Comparison of ENCODE assay signal across 20 mouse cellular contexts in genomic region chr10:44685215-44685614, GRCm38 (mm10).
DNase-seq lines count a peak whose midpoint lies in the region; ATAC-seq and TF ChIP-seq lines count a peak whose summit lies in the region.
"Had no signal": no experiment of that assay in that cellular context is flagged by ENCODE, and none has a peak within 500 bp of the region (broad histone marks: within the 10 kb centered on the region; RNA-seq: fewer than 3 reads in every experiment).

No protein-coding gene starts in this region.

- ATAC-seq in activated CD4-positive, CD25-positive, alpha-beta regulatory T cell, adult 4 months, result no peak
- ATAC-seq: CD4-positive, CD25-positive, alpha-beta regulatory T cell, adult 4 months; forebrain, postnatal 0 days; hindbrain, embryonic 16.5 days; intestine, embryonic 16.5 days; Patski had no signal

- intact Hi-C loops in left cerebral cortex, postnatal 36 days (cut with DNase I), result no loop called here

- 0 out of 2 replicates have a peak overlapping the region, but pooled peaks have one; percentile 27 for H3K4me3 ChIP-seq in E14TG2a.4 (replicated peaks; ENCODE audit: low read length)
- H3K4me3 ChIP-seq: forebrain, embryonic 10.5 days; kidney, embryonic 15.5 days; liver, embryonic 15.5 days; midbrain, embryonic 12.5 days; neural tube, embryonic 12.5 days had no signal

- H3K36me3 ChIP-seq in E14TG2a.4 (ENCODE audit: insufficient read depth, low read length), result no peaks in the 10 kb centered on the region
- H3K36me3 ChIP-seq: forebrain, embryonic 10.5 days; kidney, embryonic 15.5 days; liver, embryonic 15.5 days; midbrain, embryonic 12.5 days; neural tube, embryonic 12.5 days had no signal

- H3K27me3 ChIP-seq in E14TG2a.4 (ENCODE audit: insufficient read depth, low read length), result no peaks in the 10 kb centered on the region
- H3K27me3 ChIP-seq: kidney, embryonic 15.5 days; liver, embryonic 15.5 days; midbrain, embryonic 12.5 days; neural tube, embryonic 12.5 days had no signal

- peak; percentile 4 to 13 for DNase-seq in left cerebral cortex, postnatal 36 days (ENCODE audit: low spot score in 2 of 2)
- no peak for DNase-seq in left cerebral cortex, adult 11 months (ENCODE audit: low spot score)
- DNase-seq in 3T3-L1 (ENCODE audit: low read depth, low spot score) (peak; percentile 64), ZHBTc4 (ENCODE audit: low read depth, low spot score) (peak; percentile 71)
- DNase-seq in thymus, postnatal 14 days, result no peak
- DNase-seq: adrenal gland, postnatal 36 days; cerebellum, adult 8-10 months; forebrain, postnatal 0 days; gastrocnemius, postnatal 36 days had no signal

- peaks cover 27% of the 10 kb centered on the region for H3K4me1 ChIP-seq in E14TG2a.4 (replicated peaks; ENCODE audit: low read depth, low read length)
- H3K4me1 ChIP-seq: forebrain, embryonic 10.5 days; midbrain, embryonic 12.5 days; neural tube, embryonic 12.5 days had no signal

- TF ChIP-seq CTCF in E14TG2a.4 (conservative IDR thresholded peaks at IDR 0.05; ENCODE audit: low read length), result no peak

- no peaks in the 10 kb centered on the region for H3K9me3 ChIP-seq in E14TG2a.4 (ENCODE audit: low read length)
- H3K9me3 ChIP-seq: forebrain, embryonic 10.5 days; kidney, embryonic 15.5 days; liver, embryonic 15.5 days; midbrain, embryonic 12.5 days; neural tube, embryonic 12.5 days had no signal

Comparison
In these comparisons a context has a peak if more than half of its experiments do, and no peak if none do; other contexts are left out.
1. DNase-seq: peak in left cerebral cortex, postnatal 36 days (2 of 2), 3T3-L1 (single experiment) and ZHBTc4 (single experiment); none in left cerebral cortex, adult 11 months (single experiment) and thymus, postnatal 14 days (single experiment).